Mouse (Mus musculus) erythroblast, embryonic 14.5 days (primary cell): ENCODE measurements around the gene Plxna2.

Experiments
- GATA1 ChIP-seq: IDR thresholded peaks from 2 replicates; pipeline ENCODE4 v1.6.1; 2012; ENCODE audit warnings: low read length, inconsistent platforms, mixed read lengths
- TAL1 ChIP-seq: IDR thresholded peaks from 3 replicates; pipeline ENCODE4 v1.6.1; 2012; ENCODE audit warnings: low read length, inconsistent platforms, mixed read lengths

DNA sequence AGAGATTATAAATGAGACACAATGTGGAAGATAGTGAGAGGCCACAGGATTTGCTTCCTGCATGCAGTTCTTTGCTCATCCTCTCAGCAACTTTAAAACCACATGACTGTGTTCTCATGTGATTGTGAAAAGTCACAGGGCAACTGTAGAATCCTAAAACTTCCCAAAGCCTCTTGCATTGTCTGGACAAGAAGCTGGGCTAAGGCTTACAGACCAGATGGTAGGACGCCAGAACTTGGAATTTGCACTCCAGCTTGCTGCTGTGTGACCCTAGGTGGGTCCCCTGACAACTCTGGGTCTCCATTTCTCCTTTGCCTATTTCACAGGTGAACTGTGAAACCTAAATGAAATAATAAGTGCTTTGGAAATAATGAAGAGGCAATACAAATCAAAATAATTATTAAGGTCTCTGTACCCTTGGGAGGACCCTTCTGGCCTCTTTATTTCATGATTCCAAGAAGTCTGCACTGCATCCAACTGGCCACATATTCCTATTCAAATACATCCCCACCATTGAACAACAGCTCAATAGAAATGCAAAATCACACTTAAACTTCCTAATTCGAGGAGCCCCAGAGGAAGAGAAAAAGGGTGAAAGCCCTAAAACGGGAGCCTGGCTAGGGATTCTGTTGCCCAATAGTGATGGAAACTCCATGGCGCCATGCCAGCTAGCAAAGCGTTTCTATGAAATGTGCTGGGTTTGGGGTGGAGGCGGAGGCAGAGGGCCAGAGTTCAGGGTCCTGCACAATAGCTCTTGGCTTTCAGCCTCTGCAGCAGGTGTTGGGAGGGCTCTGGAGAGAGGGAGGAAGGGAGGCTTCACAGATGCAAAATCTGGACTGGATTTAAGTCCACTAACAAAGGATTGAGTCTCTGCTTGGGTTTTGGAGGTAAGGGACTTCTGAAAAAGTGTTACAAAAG lies 128.6 kb downstream of the Plxna2 start:
- TF ChIP-seq GATA1 (no peak), TAL1 (no peak)
